Mouse (Mus musculus) adrenal gland, postnatal 10 days (tissue): ENCODE measurements around the gene Klf13. TPM values are rescaled to one million over a fixed set of nuclear protein-coding genes. Genes with fewer than 3 reads are reported as not detected.

Experiments used
- DNase-seq: peaks from one replicate; pipeline ENCODE4 v3.0.0; 2021; ENCODE audit warnings: mixed read lengths
- total RNA-seq, 2 experiments: library from RNA; stranded (reverse); gene quantifications; 2 replicates each; pipeline ENCODE4 v1.2.3; 2021

Gene Klf13
- total RNA-seq, 2 experiments from 2014 or later, result 65.9 to 80.6 TPM

DNA sequence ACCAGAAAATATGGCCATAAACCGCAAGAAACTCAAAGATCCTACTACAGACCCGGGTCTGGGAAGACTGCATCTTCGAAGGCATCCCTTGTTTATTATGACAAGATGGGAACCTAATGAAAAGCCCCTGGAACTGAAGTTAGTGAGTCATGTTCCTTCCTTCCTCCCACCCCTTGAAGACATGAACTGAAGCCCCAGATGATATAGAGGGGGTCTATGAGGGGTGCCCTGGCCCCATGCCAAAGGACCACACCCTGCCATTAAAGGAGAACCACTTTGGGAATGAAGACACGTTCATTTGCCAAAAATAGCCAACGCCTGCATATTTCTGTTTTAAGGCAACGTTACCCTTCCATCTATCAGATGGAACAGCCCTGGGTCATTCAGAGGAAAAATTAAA, 50.0 kb downstream of the Klf13 start:
- DNase-seq, result no peak

GRCm38 (mm10) chr7:63887602-63888123, 51.1 kb downstream of the Klf13 start:
- no peak for DNase-seq

DNA sequence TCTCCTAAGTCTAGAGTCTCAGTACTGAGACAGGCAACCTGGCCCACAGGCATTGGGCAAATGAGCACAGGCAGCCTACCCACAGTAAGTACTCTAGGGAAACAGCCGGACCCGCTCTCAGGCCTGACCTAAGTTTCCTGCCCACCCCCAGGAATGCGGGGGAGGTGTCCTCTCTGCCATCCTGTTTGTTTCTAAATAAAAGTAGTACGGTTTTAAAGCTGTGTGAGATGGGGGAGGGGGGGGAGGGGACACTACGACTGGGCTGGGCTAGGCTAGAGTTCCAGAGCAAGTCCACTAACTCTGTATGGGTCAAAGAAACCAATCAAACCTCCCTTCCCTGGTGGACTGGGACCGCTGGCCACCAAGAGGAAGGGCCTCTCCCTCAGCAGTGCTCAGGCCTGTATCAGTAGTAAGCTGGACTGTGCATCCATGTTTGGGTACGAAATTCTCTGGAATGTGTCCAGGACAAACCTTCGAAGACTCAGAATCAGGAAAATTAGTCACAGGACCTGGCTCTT, 51.6 kb downstream of the Klf13 start:
- DNase-seq, result no peak

GRCm38 (mm10) chr7:63885025-63885424, 53.7 kb downstream of the Klf13 start:
- no peak for DNase-seq

- no peak for DNase-seq
Measured at GRCm38 (mm10) chr7:63882739-63883138, 56.0 kb downstream of the Klf13 start.

DNA sequence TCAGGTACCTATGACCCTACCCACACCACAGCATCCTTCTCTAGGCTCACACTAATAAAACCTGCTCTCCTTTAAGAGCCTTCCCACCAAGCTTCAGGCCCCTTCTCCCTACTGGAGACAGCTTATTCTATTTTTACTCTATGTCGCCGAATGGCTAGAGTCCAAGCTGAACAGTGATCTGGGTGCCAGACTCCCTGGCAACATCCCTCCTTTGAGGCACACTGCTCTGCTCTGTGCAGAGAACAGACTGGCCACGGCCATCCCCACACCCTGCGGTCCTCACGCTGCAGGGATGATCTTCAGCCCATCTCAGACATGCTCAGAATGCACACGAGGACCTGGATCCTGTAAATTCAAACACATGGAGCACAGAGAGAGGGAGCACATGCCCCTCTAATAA, 59.1 kb downstream of the Klf13 start:
- no peak for DNase-seq

GRCm38 (mm10) chr7:63877610-63878009, 61.1 kb downstream of the Klf13 start:
- no peak for DNase-seq

DNA sequence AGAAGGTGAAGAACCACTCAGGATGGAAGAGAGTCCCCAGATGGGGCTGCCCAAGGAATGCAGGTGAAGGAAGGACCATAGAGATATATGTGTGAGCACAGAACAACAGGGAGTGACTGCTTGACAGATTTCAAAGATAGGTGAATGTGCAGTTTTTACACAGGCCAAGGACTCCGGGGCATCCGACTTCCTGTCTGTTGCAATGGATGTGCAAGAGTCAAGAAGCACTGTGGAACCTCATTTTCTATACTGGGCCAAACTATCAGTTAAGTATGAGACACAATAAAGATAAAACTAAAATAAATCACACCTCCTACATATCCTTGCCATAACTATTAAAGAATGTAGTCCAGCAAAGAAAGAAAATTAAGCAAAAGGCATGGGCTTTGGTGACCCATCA, 62.1 kb downstream of the Klf13 start:
- no peak for DNase-seq

GRCm38 (mm10) chr7:63875686-63876085, 63.0 kb downstream of the Klf13 start:
- no peak for DNase-seq

GRCm38 (mm10) chr7:63873880-63874279, 64.8 kb downstream of the Klf13 start:
- DNase-seq, result no peak

DNA sequence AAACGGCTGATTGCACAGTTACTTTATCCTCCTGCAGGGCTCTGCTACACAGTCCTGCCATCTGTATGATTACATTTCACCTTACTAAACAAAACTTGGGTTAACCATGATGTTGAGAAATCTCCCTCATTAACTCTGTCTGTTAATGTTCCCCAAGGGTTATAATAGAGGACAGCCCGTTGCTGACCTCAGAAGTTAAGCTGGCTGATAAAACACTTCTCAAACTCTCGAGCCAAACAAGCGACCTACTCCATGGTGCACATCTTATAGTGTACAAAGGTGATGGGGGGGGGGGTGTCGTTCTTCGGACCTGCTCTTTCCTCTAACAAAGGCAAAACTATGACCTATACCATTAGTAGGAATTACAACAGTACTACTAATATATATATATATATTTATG, 67.0 kb downstream of the Klf13 start:
- DNase-seq, result no peak

- no peak for DNase-seq
Measured at GRCm38 (mm10) chr7:63868356-63868918, 70.3 kb downstream of the Klf13 start.

DNA sequence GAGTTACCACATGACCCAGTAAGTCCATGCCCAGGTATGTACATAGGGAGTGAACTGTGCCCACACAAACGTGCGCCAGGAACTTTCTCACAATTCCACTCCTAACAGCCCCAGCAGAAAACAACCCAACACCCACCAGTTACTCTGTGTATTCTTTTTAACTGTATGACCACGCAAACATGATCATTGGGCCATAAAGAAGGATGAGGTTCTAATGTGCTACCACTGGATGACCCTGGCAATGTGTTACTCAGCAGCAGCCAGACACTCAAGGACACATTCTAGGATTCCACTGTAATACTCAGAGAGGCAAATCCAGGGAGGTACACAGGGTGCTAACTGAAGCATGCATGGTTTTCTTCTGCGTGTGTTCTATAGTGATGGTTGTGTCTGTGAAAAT, 72.8 kb downstream of the Klf13 start:
- DNase-seq, result no peak

GRCm38 (mm10) chr7:63863046-63863445, 75.7 kb downstream of the Klf13 start:
- no peak for DNase-seq

- DNase-seq, result no peak
Measured at GRCm38 (mm10) chr7:63861123-63861522, 77.6 kb downstream of the Klf13 start.

DNA sequence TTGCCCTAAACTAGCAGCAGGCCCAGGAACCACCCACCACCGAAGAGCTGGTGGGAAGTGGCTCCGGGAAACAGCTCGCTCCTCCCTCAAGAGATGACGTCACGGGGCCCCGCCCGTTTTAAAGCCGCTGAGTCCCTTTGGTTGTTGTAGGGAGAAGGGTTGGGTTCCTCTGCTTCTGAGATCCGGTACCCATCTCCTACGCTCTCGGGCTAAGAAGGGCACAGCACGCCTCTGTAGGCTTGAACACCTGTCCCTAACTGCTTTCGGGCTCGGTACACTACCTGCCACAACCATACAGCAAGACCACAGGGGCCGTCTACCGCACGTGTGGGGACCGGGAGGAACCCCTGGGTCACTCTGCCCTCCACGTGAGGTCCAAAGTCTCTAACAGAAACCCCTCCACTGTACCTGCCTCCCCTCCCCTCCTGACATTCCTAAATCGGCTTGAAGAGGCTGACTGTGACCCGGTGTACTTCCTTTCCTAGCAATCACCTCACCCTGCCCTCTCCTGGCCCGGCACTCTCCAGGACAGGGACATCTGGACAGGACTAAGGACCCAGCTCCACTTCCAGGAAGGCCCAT, 80.1 kb downstream of the Klf13 start:
- peak; percentile 94 for DNase-seq

GRCm38 (mm10) chr7:63857771-63858417, 80.8 kb downstream of the Klf13 start:
- no peak for DNase-seq

DNA sequence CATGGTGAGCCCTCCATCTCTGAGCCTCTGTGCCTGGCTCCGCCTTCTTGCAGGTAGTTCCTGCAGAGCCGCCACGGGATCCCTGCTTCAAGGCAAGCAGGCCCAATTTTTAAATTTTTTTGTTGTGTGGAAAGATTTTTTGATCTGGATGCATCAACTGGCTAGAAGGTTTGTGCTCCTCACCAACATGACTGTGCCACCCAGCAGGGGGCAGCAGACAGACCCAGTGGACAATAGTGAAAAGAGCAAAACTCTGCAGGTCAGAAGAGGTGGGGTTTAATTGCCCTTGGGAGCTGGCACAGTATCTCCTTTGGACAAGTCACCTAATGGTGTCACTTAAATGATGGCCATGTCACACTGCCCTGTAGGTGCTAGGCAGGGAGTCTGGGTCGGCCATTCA, 83.4 kb downstream of the Klf13 start:
- DNase-seq, result peak; percentile 90

- peak; percentile 69 for DNase-seq
Measured at GRCm38 (mm10) chr7:63851841-63852533, 86.7 kb downstream of the Klf13 start.
